Mouse (Mus musculus) cerebellum, adult 9-10 months (tissue): Measurements from ENCODE around the gene Vps13a.

Experiments used
- DNase-seq: peaks from one replicate; pipeline ENCODE4 v3.0.0; 2022

The Vps13a gene

GRCm38 (mm10) chr19:16579656-16580260, 201.0 kb downstream of the Vps13a start:
- DNase-seq = no peak

GRCm38 (mm10) chr19:16576790-16577189, 203.9 kb downstream of the Vps13a start:
- DNase-seq = no peak
